Mouse (Mus musculus) thymus, postnatal 0 days (tissue): ENCODE data around the gene Olfr624. TPM values are rescaled to one million over a fixed set of nuclear protein-coding genes. Genes with fewer than 3 reads are reported as not detected.
A peak's percentile ranks its signal among the peaks of the same experiment; 100 is the strongest.
"Not testable (repeated sequence)": the region's sequence is repeated elsewhere in the genome, so short reads cannot be mapped to it uniquely, and the experiment has no call there.

Source experiments
- DNase-seq: peaks from one replicate; pipeline ENCODE4 v3.0.0-alpha.2; 2015; ENCODE audit warnings: low spot score
- polyA plus RNA-seq: library from polyadenylated mRNA; unstranded; fragments of >200 nt; fragmentation: Nextera tagmentation; extraction: Ambion mirVana; gene quantifications from 2 replicates; pipeline ENCODE4 v1.2.1, GENCODE M21; 2015

Gene Olfr624
- not detected in 2 replicates for polyA plus RNA-seq

DNA sequence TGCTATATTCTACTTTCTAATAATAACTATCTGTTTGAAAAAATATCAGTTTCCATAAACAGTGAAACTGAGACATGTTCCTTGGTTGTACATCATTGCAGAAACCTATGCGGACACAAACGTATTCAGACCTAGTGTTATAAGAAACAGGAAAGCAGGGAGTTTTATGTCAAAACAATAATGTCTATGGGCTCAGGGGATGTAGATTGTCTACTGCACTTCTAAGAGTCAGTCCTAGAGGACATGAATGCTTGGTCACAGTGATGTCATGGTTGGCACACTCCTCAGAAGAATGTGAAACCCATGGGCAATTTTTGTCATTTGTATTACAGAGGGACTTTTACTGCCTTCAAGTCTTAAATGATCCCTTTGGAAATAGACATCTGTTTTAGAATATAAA lies at the start of gene Olfr624:
TSS of gene Olfr624 (minus strand) at position 101 of the 400 bp plus-strand sequence.
- DNase-seq, result no peak

GRCm38 (mm10) chr7:103716398-103716797 lies 45.4 kb upstream of the Olfr624 start:
- DNase-seq, result not testable (repeated sequence)

GRCm38 (mm10) chr7:103714371-103714770 lies 43.4 kb upstream of the Olfr624 start, which contains the start of gene Olfr243:
Gene Olfr243, plus strand, starts transcription at chr7:103714671.
- no peak for DNase-seq

- DNase-seq, result peak; percentile 42
Observed at GRCm38 (mm10) chr7:103712024-103712423, 41.0 kb upstream of the Olfr624 start.

DNA sequence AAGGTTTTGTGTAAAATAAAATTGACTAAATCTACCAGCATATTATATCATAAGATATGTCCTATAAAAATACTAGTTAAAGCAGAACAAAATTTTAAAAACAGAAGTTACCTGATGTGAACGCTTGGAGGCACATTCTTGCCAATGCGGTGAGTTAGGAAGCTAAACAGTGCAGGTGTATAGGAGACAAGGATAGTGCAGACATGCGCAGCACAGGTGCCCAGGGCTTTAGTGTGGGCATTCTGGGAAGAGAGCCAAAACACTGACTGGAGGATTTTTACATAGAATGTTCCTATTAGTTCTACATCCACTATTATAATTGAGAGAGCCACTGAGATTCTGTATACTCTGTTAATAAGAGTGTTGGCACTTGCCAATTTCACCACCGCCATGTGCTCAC lies 28.5 kb upstream of the Olfr624 start:
- DNase-seq, result no peak

GRCm38 (mm10) chr7:103682420-103682819 lies 11.4 kb upstream of the Olfr624 start, which contains the start of gene Olfr625-ps1:
Gene Olfr625-ps1, plus strand, starts transcription at chr7:103682720.
- DNase-seq, result no peak

- DNase-seq, result no peak
Observed at GRCm38 (mm10) chr7:103663598-103663997, 7.4 kb downstream of the Olfr624 start, which contains the start of gene Olfr623. Gene Olfr623, minus strand, starts transcription at chr7:103663698.

DNA sequence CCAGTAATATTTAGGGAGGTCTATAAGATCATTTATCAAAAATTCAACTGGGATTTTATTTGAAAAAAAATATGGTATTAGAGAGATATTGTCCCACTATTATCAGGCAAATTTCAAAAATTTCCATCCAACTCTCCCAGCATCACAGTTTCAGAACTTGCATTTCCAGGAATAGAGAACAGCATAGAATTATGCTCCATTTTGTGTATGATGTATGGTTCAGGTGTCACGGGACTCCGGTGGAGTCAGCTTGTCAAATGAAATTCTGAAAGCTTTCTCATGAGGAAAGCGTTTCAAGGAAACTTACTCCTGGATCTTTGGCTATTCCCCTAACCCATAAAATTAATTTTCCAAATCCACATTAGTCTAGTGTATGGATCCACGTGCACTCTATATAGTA lies 26.9 kb downstream of the Olfr624 start:
- no peak for DNase-seq

- no peak for DNase-seq
Observed at GRCm38 (mm10) chr7:103642602-103643001, 28.4 kb downstream of the Olfr624 start, which contains the start of gene Olfr622. Gene Olfr622, minus strand, starts transcription at chr7:103642702.

DNA sequence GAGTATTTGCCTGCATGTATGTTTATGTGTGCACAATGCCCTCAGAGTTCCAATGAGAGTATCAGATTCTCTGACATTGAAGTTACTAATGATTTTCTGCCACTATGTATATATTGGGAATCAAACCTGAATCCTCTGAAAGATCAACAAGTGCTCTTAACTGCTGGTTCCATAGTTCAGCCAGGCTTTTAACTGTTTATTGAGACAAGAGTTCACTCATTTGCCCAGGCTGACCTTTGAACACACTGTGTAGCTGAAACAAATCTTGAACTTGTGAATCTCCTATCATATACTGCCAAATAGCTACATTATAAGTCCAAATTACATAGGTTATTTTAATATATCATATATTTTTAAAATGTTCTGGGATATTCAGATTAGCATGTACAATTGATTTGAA lies 34.2 kb downstream of the Olfr624 start:
- no peak for DNase-seq

Other genes starting within 250 kb of the Olfr624 start
- gene Olfr605, start 225.8 kb downstream of the Olfr624 start, polyA plus RNA-seq, result not detected in 2 replicates
- not detected in 2 replicates for gene Olfr606, start 222.1 kb downstream of the Olfr624 start, polyA plus RNA-seq
- gene Olfr607, start 207.0 kb downstream of the Olfr624 start, polyA plus RNA-seq, result not detected in 2 replicates
- not detected in 2 replicates for gene Olfr608, start 201.3 kb downstream of the Olfr624 start, polyA plus RNA-seq
- gene Olfr609, start 173.1 kb downstream of the Olfr624 start, polyA plus RNA-seq, result not detected in 2 replicates
- gene Olfr610, start 159.1 kb downstream of the Olfr624 start, polyA plus RNA-seq, result not detected in 2 replicates
- gene Olfr611, start 150.3 kb downstream of the Olfr624 start, polyA plus RNA-seq, result not detected in 2 replicates
- gene Olfr612, start 128.5 kb downstream of the Olfr624 start, polyA plus RNA-seq, result not detected in 2 replicates
- gene Olfr613, start 123.1 kb downstream of the Olfr624 start, polyA plus RNA-seq, result not detected in 2 replicates
- not detected in 2 replicates for gene Olfr615, start 115.1 kb downstream of the Olfr624 start, polyA plus RNA-seq
- not detected in 2 replicates for gene Olfr616, start 102.0 kb downstream of the Olfr624 start, polyA plus RNA-seq
- gene Olfr617, start 98.1 kb downstream of the Olfr624 start, polyA plus RNA-seq, result not detected in 2 replicates
- gene Olfr618, start 81.1 kb downstream of the Olfr624 start, polyA plus RNA-seq, result not detected in 2 replicates
- gene Olfr619, start 70.6 kb downstream of the Olfr624 start, polyA plus RNA-seq, result not detected in 2 replicates
- not detected in 2 replicates for gene Olfr620, start 58.7 kb downstream of the Olfr624 start, polyA plus RNA-seq
- not detected in 2 replicates for gene Olfr622, start 28.5 kb downstream of the Olfr624 start, polyA plus RNA-seq
- not detected in 2 replicates for gene Olfr623, start 7.5 kb downstream of the Olfr624 start, polyA plus RNA-seq
- gene Olfr625-ps1, start 11.5 kb upstream of the Olfr624 start, polyA plus RNA-seq, result not detected in 2 replicates
- not detected in 2 replicates for gene Olfr243, start 43.5 kb upstream of the Olfr624 start, polyA plus RNA-seq
- gene Olfr628, start 59.2 kb upstream of the Olfr624 start, polyA plus RNA-seq, result not detected in 2 replicates
- gene Olfr629, start 73.8 kb upstream of the Olfr624 start, polyA plus RNA-seq, result not detected in 2 replicates
- gene Olfr630, start 86.1 kb upstream of the Olfr624 start, polyA plus RNA-seq, result not detected in 2 replicates
- gene Olfr69, start 100.4 kb upstream of the Olfr624 start, polyA plus RNA-seq, result not detected in 2 replicates
- gene Olfr68, start 108.5 kb upstream of the Olfr624 start, polyA plus RNA-seq, result not detected in 2 replicates
- not detected in 2 replicates for gene Olfr67, start 120.6 kb upstream of the Olfr624 start, polyA plus RNA-seq
- gene Hbb-bt, start 142.8 kb upstream of the Olfr624 start, polyA plus RNA-seq, result 224 and 268 TPM in 2 replicates
- gene Hbb-bs, start 156.9 kb upstream of the Olfr624 start, polyA plus RNA-seq, result 1,063 and 1,204 TPM in 2 replicates
- gene Hbb-bh2, start 169.3 kb upstream of the Olfr624 start, polyA plus RNA-seq, result not detected in 2 replicates
- gene Hbb-bh1, start 172.0 kb upstream of the Olfr624 start, polyA plus RNA-seq, result 0.88 and 1.3 TPM in 2 replicates
- 2.1 and 2.6 TPM in 2 replicates for gene Hbb-y, start 182.0 kb upstream of the Olfr624 start, polyA plus RNA-seq
- not detected in 2 replicates for gene Olfr66, start 215.1 kb upstream of the Olfr624 start, polyA plus RNA-seq
- gene Olfr64, start 223.3 kb upstream of the Olfr624 start, polyA plus RNA-seq, result not detected in 2 replicates
- not detected in 2 replicates for gene Olfr65, start 232.3 kb upstream of the Olfr624 start, polyA plus RNA-seq